Mouse (Mus musculus) kidney, postnatal 25 days (tissue): Measurements from ENCODE around the gene Olfr746.

ENCODE experiments used
- DNase-seq, 2 experiments: peaks; one replicate each; pipeline ENCODE4 v3.0.0; 2021; ENCODE audit warnings: mixed read lengths in 2 of 2

The Olfr746 gene

DNA sequence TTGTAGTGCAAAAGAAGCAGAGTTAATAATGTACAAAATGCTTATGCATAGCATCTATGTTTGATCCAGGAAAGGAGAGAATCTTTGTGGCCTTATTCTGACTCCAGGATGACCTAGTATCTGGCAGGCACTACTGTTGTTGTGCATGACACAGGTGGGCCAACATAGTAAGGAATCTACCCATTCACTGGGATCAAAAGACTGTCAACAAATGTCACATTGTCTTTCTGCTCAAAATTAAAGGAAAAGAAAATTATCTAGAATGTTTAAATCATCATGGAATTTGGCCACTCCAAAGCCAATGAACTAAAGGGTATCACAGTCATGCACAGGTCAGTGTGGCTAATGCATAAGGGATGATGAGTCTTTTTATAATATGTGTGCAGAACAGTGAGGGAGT, at the start of gene Olfr746:
Olfr746 (plus strand) TSS at position 301 of the 400 bp plus-strand sequence.
- no peak for DNase-seq

DNA sequence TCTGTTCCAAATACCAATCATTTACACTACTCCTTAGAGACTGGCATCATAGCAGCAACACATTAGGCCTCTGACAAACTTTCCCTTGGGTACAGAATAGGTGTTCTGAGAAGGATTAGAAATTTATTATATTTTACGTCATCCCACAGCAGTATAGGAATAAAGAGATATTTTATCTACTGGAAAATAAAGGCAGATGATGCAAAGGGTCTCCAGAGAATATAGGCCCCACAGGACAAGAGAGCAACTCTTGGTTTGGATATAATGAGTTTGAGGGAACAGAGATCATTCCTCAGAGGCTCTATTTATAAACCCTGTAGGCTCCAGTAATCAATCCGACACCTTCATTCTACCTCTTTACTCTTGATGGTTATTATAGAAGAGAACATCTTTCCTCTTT, 32.3 kb upstream of the Olfr746 start, which contains the start of gene Olfr744:
Olfr744 (plus strand) TSS at position 301 of the 400 bp plus-strand sequence.
- DNase-seq: no peak

DNA sequence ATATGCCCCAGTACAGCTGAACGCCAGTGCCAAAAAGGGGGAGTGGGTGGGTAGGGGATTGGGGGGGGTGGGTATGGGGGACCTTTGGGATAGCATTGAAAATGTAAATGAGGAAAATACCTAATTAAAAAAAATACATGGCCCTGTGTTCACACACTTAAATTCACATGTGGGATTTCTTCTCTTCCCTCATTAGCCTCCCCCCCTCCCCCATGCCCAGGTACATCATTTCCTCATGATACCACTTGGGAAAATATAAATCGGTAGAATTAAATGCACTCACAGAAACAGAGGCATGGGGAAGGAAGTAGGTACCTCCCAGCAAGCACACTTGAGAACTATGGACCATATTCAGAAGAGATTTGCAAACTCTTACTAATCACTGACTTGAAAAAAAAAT, 7.8 kb upstream of the Olfr746 start, which contains the start of gene Olfr745:
Olfr745 (plus strand) TSS at position 301 of the 400 bp plus-strand sequence.
- no peak for DNase-seq

DNA sequence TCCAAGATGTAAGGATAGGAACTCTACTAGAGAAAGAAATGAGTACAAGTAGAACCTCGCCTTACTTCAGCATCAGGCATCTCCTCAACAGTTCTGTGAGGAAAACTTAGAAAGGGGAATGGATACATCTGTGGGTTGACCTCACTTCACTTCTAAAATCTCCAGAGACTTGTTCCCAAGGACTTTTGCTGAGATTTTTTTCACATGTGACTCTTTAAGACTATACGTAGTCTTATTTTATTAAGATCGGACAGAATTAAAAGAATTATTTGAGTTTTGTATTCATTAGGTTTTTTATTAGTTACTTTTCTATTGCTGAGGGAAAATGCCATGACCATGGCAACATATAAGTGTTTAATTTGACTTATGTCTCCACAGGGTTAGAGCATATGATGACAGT, 46.2 kb downstream of the Olfr746 start, which contains the start of gene Olfr747:
Olfr747 (minus strand) TSS at position 101 of the 400 bp plus-strand sequence.
- no peak for DNase-seq
